Comparison of ENCODE assay signal across 20 mouse cellular contexts in genomic region chr4:57535087-57535486, GRCm38 (mm10). TPM values are rescaled to one million over a fixed set of nuclear protein-coding genes. Genes with fewer than 3 reads are reported as not detected.
DNase-seq lines count a peak whose midpoint lies in the region; ATAC-seq and TF ChIP-seq lines count a peak whose summit lies in the region.
"Had no signal": no experiment of that assay in that cellular context is flagged by ENCODE, and none has a peak within 500 bp of the region (broad histone marks: within the 10 kb centered on the region; RNA-seq: fewer than 3 reads in every experiment).

No protein-coding gene starts in this region.

- intact Hi-C loops in heart, adult 2 months (cut with DNase I), result loop anchor here (5.0 kb wide), 1 partner anchor 72 kb away; no protein-coding TSS in a partner anchor

- no peak overlapping the region for H3K9ac ChIP-seq in heart, adult 2 months (ENCODE audit: low read depth, low read length)
- no peak overlapping the region for H3K9ac ChIP-seq in lung, embryonic 14.5 days
- H3K9ac ChIP-seq: embryonic facial prominence, embryonic 15.5 days; heart, embryonic 12.5 days; hindbrain, embryonic 15.5 days; limb, embryonic 12.5 days; liver, embryonic 14.5 days; neural tube, embryonic 15.5 days had no signal

- H3K27ac ChIP-seq in heart, adult 2 months, result no peak overlapping the region
- H3K27ac ChIP-seq in lung, embryonic 14.5 days (ENCODE audit: low read depth), result no peak overlapping the region
- H3K27ac ChIP-seq: embryonic facial prominence, embryonic 15.5 days; forebrain, embryonic 10.5 days; hindbrain, embryonic 15.5 days; limb, embryonic 12.5 days; liver, embryonic 14.5 days; neural tube, embryonic 15.5 days had no signal

- WGBS in heart, adult 2 months, result 87% methylated on average over 4 of the region's 4 CpGs
- 86% methylated on average over 4 of the region's 4 CpGs for WGBS in lung, embryonic 14.5 days

- TF ChIP-seq EP300 in heart, adult 2 months (IDR thresholded peaks at IDR 0.05; ENCODE audit: insufficient read depth, low read depth, low read length), result no peak

- no peak for TF ChIP-seq POLR2A in heart, adult 2 months (IDR thresholded peaks at IDR 0.05; ENCODE audit: insufficient read depth, low read depth, low read length)

- TF ChIP-seq CTCF in heart, adult 2 months (IDR thresholded peaks at IDR 0.05), result peak; percentile 61
- TF ChIP-seq CTCF in lung, embryonic 14.5 days (IDR thresholded peaks at IDR 0.05; ENCODE audit: low read depth), result peak; percentile 38; the same call in 1 of the 2 replicates
- peak; percentile 55 for TF ChIP-seq CTCF in E14TG2a.4 (conservative IDR thresholded peaks at IDR 0.05; ENCODE audit: low read length)

- no peaks in the 10 kb centered on the region for H3K36me3 ChIP-seq in heart, adult 2 months (ENCODE audit: control insufficient read depth, insufficient read depth, low read length)
- no peaks in the 10 kb centered on the region for H3K36me3 ChIP-seq in lung, embryonic 14.5 days (ENCODE audit: insufficient read depth)
- no peaks in the 10 kb centered on the region for H3K36me3 ChIP-seq in E14TG2a.4 (ENCODE audit: insufficient read depth, low read length)
- H3K36me3 ChIP-seq: embryonic facial prominence, embryonic 15.5 days; forebrain, embryonic 10.5 days; heart, embryonic 12.5 days; hindbrain, embryonic 15.5 days; limb, embryonic 12.5 days; neural tube, embryonic 15.5 days had no signal

- no peak overlapping the region for H3K4me2 ChIP-seq in lung, embryonic 14.5 days
- H3K4me2 ChIP-seq: embryonic facial prominence, embryonic 15.5 days; hindbrain, embryonic 15.5 days; limb, embryonic 12.5 days; neural tube, embryonic 15.5 days had no signal

- no peaks in the 10 kb centered on the region for H3K9me3 ChIP-seq in lung, embryonic 14.5 days (ENCODE audit: low read depth, low read length)
- H3K9me3 ChIP-seq in E14TG2a.4 (ENCODE audit: low read length), result no peaks in the 10 kb centered on the region
- H3K9me3 ChIP-seq: embryonic facial prominence, embryonic 15.5 days; forebrain, embryonic 10.5 days; heart, embryonic 12.5 days; hindbrain, embryonic 15.5 days; limb, embryonic 12.5 days; neural tube, embryonic 15.5 days had no signal

- 0 out of 2 replicates have a peak, but pooled peaks cover 1% of the 10 kb centered on the region for H3K4me1 ChIP-seq in heart, adult 2 months (ENCODE audit: control insufficient read depth, insufficient read depth, low read length)
- H3K4me1 ChIP-seq in lung, embryonic 14.5 days (ENCODE audit: insufficient read depth), result peaks cover 25% of the 10 kb centered on the region
- peaks cover 8% of the 10 kb centered on the region for H3K4me1 ChIP-seq in E14TG2a.4 (replicated peaks; ENCODE audit: low read depth, low read length)
- H3K4me1 ChIP-seq: hindbrain, embryonic 15.5 days; neural tube, embryonic 15.5 days had no signal

- no peak overlapping the region for H3K4me3 ChIP-seq in heart, adult 2 months
- H3K4me3 ChIP-seq in lung, embryonic 14.5 days (ENCODE audit: low read depth, low read length), result no peak overlapping the region
- H3K4me3 ChIP-seq in E14TG2a.4 (replicated peaks; ENCODE audit: low read length), result no peak overlapping the region
- H3K4me3 ChIP-seq: embryonic facial prominence, embryonic 15.5 days; forebrain, embryonic 10.5 days; heart, embryonic 12.5 days; hindbrain, embryonic 15.5 days; limb, embryonic 12.5 days; neural tube, embryonic 15.5 days had no signal

- no peak for DNase-seq in heart, adult 2 months
- no peak for DNase-seq in heart, postnatal 4 days
- DNase-seq in lung, embryonic 14.5 days, result no peak
- DNase-seq in lung, postnatal 14 days, result no peak
- peak; percentile 2 for DNase-seq in naive thymus-derived CD4-positive, alpha-beta T cell, adult 2 months (ENCODE audit: low read depth)
- DNase-seq in layer of hippocampus, adult 18-20 months (ENCODE audit: low spot score in 2 of 2), result no peak
- no peak for DNase-seq in heart, adult 8-10 months (ENCODE audit: low spot score)
- DNase-seq: cerebellum, adult 9-11 months; embryo, embryonic 11 days; gastrocnemius, postnatal 14 days; kidney, adult 9 months; lung, postnatal 36 days had no signal

- H3K79me2 ChIP-seq in heart, adult 2 months (replicated peaks; ENCODE audit: control insufficient read depth, insufficient read depth, low read length), result no peaks in the 10 kb centered on the region

- ATAC-seq in lung, embryonic 14.5 days (ENCODE audit: insufficient read depth), result no peak

- H3K27me3 ChIP-seq in heart, adult 2 months (ENCODE audit: control insufficient read depth, insufficient read depth, low read length), result no peaks in the 10 kb centered on the region
- no peaks in the 10 kb centered on the region for H3K27me3 ChIP-seq in lung, embryonic 14.5 days (ENCODE audit: insufficient read depth, low read length)
- H3K27me3 ChIP-seq in E14TG2a.4 (ENCODE audit: insufficient read depth, low read length), result peaks cover 4% of the 10 kb centered on the region; the same call in 1 of the 2 replicates
- H3K27me3 ChIP-seq: embryonic facial prominence, embryonic 15.5 days; heart, embryonic 12.5 days; hindbrain, embryonic 15.5 days; limb, embryonic 12.5 days; neural tube, embryonic 15.5 days had no signal

RNA-seq across cellular contexts. Expression of gene Pakap, which starts 32.9 kb away (rescaled TPM):
- total RNA-seq in heart, adult 2 months (2021), result 10 to 100 TPM; 33.7 to 35.2 TPM
- 3.3 and 7.6 TPM in 2 replicates for polyA plus RNA-seq in heart, adult 2 months (2012; rRNA removed)
- total RNA-seq in heart, postnatal 4 days (2021), result 10 to 100 TPM; 73.5 to 80.4 TPM
- 56.2 and 57.2 TPM in 2 replicates for polyA plus RNA-seq in lung, embryonic 14.5 days (2014; fragmentation: Nextera tagmentation; extraction: Ambion mirVana)
- total RNA-seq in layer of hippocampus, adult 18-20 months (2021), result 10 to 100 TPM; 22.9 to 23.3 TPM
- 10 to 100 TPM; 29.2 to 44.2 (median 39.5) TPM for total RNA-seq in heart, adult 8-10 months (2022)
